Mouse (Mus musculus) limb, embryonic 14.5 days (tissue): ENCODE results near the gene Trp53tg5. TPM values are rescaled to one million over a fixed set of nuclear protein-coding genes. Genes with fewer than 3 reads are reported as not detected.

Experiments
- ATAC-seq: fragments of 200-750 bp; cut with Nextera tagmentation; 2 replicates; pipeline ENCODE4 v1.8.0; 2017; ENCODE audit warnings: low read depth, moderate number of reproducible peaks, moderate TSS enrichment; ENCODE audit not compliant: low FRiP score
- DNase-seq: peaks from one replicate; pipeline ENCODE4 v3.0.0-alpha.2; 2015; ENCODE audit warnings: low spot score
- H3K27ac ChIP-seq: fragments of 300-500 bp; sonication (generic); replicated peaks from 2 replicates; pipeline ENCODE4 v1.5.1; 2014; ENCODE audit warnings: low read depth, mild to moderate bottlenecking, low read length, moderate library complexity, mixed read lengths
- H3K27me3 ChIP-seq: fragments of 300-500 bp; sonication (generic); 2 replicates; pipeline ENCODE4 v1.6.1; 2014; ENCODE audit warnings: low read length, mixed read lengths; ENCODE audit not compliant: control insufficient read depth, insufficient read depth
- H3K36me3 ChIP-seq: fragments of 300-500 bp; sonication (generic); 2 replicates; pipeline ENCODE4 v1.6.1; 2014; ENCODE audit warnings: mild to moderate bottlenecking, low read length, moderate library complexity, mixed read lengths; ENCODE audit not compliant: control insufficient read depth, insufficient read depth
- H3K4me1 ChIP-seq: fragments of 300-500 bp; sonication (generic); 2 replicates; pipeline ENCODE4 v1.6.1; 2014; ENCODE audit warnings: antibody characterized with exemption, low read length, mixed read lengths; ENCODE audit not compliant: control insufficient read depth, insufficient read depth
- H3K4me2 ChIP-seq: fragments of 300-500 bp; sonication (generic); replicated peaks from 2 replicates; pipeline ENCODE4 v1.6.1; 2014; ENCODE audit warnings: low read depth, mild to moderate bottlenecking, low read length, moderate library complexity; ENCODE audit not compliant: severe bottlenecking
- H3K4me3 ChIP-seq: fragments of 300-500 bp; sonication (generic); replicated peaks from 2 replicates; pipeline ENCODE4 v1.5.1; 2014; ENCODE audit warnings: low read length
- H3K9ac ChIP-seq: fragments of 300-500 bp; sonication (generic); 2 replicates; pipeline ENCODE4 v1.6.1; 2014; ENCODE audit warnings: mild to moderate bottlenecking, low read depth, low read length, moderate library complexity; ENCODE audit not compliant: severe bottlenecking
- H3K9me3 ChIP-seq: fragments of 300-500 bp; sonication (generic); 2 replicates; pipeline ENCODE4 v1.6.1; 2016; ENCODE audit warnings: low read length; ENCODE audit not compliant: control insufficient read depth
- POLR2A ChIP-seq: fragments of 200-500 bp; IDR thresholded peaks from 2 replicates; pipeline ENCODE4 v1.8.0; 2012; ENCODE audit warnings: inconsistent platforms, mild to moderate bottlenecking, moderate library complexity, borderline replicate concordance; ENCODE audit not compliant: insufficient read depth, insufficient read length; ENCODE audit errors: extremely low read depth
- WGBS: fragments of 180-500 bp; shearing (Covaris S2); extraction: QIAGEN DNeasy Blood & Tissue Kit; methylation state at CpG from one replicate; pipeline ENCODE4 v1.1.7; 2014; 5-methylcytosine and 5-hydroxymethylcytosine counted together
- polyA plus RNA-seq, 2 experiments: library from polyadenylated mRNA; depleted of rRNA in 1 of 2; stranded (reverse) in 1 of 2; unstranded in 1 of 2; fragments of >200 nt; fragmentation: Nextera tagmentation in 1 of 2; extraction: Ambion mirVana in 1 of 2; gene quantifications; 2 replicates each; pipeline versions ENCODE4 v1.2.1 to v1.2.3; 2012 to 2014

Gene Trp53tg5
- polyA plus RNA-seq, 2 experiments, result not detected

GRCm38 (mm10) chr2:164426121-164426520 is 47.4 kb downstream of the Trp53tg5 start:
- Histone ChIP-seq H3K27me3 (no peaks in the 10 kb centered on the region), H3K36me3 (peaks cover 57% of the 10 kb centered on the region), H3K9me3 (no peaks in the 10 kb centered on the region), H3K9ac (no peak overlapping the region), H3K4me2 (no peak overlapping the region), H3K27ac (no peak overlapping the region), H3K4me1 (peaks cover 13% of the 10 kb centered on the region), H3K4me3 (no peak overlapping the region)
- 26% methylated on average over 12 of the region's 12 CpGs for WGBS
- DNase-seq (no peak), ATAC-seq (no peak)
- no peak for TF ChIP-seq POLR2A

DNA sequence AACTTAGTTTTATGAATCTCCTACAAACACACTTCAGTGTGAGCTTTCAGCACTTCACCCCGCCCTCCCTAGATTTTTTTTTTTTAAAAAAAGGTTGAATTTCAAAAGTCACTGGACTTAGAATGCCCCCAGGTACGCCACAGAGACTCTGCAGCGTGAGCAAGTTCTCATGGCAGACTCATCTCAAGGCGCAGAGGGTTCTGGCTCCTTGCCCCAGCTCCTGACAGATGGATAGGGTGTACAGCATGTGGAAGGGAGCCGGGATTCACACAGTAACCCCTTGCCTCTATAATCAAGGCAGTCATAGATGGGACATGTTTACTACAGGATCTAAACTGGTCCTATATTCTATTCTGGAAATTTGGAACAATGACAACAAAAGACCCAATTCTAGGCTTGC is 48.1 kb downstream of the Trp53tg5 start:
- no peaks in the 10 kb centered on the region for H3K27me3 ChIP-seq
- no peak for DNase-seq
- no peak overlapping the region for H3K27ac ChIP-seq
- peaks cover 6% of the 10 kb centered on the region; the same call in 1 of the 2 replicates for H3K4me1 ChIP-seq
- no peak overlapping the region for H3K4me3 ChIP-seq
- peaks cover 57% of the 10 kb centered on the region for H3K36me3 ChIP-seq
- H3K9ac ChIP-seq, result no peak overlapping the region
- ATAC-seq, result no peak
- TF ChIP-seq POLR2A, result no peak
- WGBS, result 75% methylated on average over 5 of the region's 5 CpGs
- no peak overlapping the region for H3K4me2 ChIP-seq
- no peaks in the 10 kb centered on the region for H3K9me3 ChIP-seq

DNA sequence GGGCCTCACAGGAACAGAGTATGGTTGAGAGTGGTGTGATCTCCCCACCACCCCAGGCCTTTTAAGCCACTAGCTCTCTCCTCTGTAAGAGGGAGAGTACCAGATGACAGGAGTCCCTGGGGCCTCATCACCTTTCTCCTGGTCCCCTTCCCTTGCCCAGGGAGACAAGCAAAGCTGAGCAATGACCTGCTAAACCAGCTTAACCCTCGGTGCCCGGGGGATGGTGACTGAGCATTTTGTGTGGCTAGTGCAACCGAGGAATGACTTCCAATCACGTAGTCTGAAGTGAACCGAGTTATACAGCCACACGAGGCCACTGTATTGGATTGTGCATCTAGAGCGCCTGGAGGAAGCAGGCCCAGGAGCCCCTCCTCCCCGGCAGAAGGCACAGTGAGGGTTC is 49.1 kb downstream of the Trp53tg5 start:
- 89% methylated on average over 8 of the region's 8 CpGs for whole genome bisulfite sequencing

DNA sequence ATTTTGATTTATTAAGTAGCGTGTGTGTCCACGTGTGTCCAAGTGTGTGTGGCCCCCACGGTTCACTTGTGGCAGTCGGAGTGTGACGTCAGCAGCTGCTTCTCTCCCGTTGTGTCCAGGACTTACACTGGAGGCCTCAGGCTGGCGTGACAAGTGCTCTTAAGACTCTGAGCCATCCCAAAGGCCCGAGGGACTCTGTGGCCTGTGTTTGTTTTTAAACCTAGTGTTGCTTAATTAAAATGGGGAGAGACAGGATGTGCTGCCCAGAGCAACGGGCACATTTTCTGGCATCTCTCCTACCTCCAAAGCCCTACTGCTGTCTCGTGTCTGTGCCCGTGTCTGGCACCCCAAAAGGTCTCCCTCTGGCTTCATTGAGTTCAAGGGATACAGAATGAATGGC is 50.1 kb downstream of the Trp53tg5 start:
- 87% methylated on average over 11 of the region's 11 CpGs for WGBS
- no peak for ATAC-seq
- no peaks in the 10 kb centered on the region for H3K27me3 ChIP-seq
- no peak overlapping the region for H3K4me3 ChIP-seq
- no peak overlapping the region for H3K9ac ChIP-seq
- H3K9me3 ChIP-seq, result no peaks in the 10 kb centered on the region
- peaks cover 47% of the 10 kb centered on the region for H3K36me3 ChIP-seq
- TF ChIP-seq POLR2A, result no peak
- H3K27ac ChIP-seq, result no peak overlapping the region
- no peak overlapping the region for H3K4me2 ChIP-seq
- DNase-seq, result no peak
- H3K4me1 ChIP-seq, result peaks cover 10% of the 10 kb centered on the region; the same call in 1 of the 2 replicates

More for the DNA sequence above, 49.1 kb downstream of the Trp53tg5 start:
- peaks cover 55% of the 10 kb centered on the region for H3K36me3 ChIP-seq
- no peaks in the 10 kb centered on the region for H3K9me3 ChIP-seq
- 0 out of 2 replicates have a peak, but pooled peaks cover 4% of the 10 kb centered on the region for H3K4me1 ChIP-seq
- no peak overlapping the region for H3K4me3 ChIP-seq
- no peak for ATAC-seq
- H3K27me3 ChIP-seq, result no peaks in the 10 kb centered on the region
- TF ChIP-seq POLR2A, result no peak
- no peak overlapping the region for H3K27ac ChIP-seq
- H3K9ac ChIP-seq, result no peak overlapping the region
- no peak overlapping the region for H3K4me2 ChIP-seq
- DNase-seq, result no peak

DNA sequence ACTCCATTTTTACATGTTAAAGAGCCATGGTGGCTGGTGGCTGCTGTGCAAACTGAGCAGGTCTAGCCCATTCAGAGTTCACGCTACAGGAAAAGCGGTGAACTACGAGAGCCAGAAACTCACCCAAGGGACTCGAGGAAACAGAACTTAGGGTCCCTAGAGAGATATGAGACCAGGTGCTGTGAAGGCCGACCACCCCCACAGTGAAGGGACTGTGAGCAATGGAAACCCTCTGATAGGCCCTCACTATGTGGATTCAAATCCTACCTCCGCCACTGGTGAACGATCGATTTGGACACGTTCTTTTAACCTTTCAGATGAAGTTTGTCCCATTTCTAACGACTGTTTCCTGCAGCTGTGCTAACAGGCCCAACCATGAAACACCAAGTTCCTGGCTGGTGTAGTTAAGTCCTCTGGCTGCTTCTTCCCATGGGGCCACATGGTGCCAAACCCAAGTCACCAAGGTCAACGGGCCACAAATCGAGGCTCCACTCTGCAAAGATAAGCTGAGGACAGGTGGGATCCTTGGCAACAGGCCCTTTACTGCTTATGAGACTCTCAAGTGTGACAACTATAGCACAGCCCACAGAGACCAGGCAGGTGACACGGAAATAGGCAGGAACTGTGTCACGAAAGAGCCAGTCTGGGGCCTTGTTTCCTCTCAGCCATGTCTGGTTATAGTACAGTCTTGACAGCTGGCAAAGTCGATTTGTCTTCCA is 50.7 kb downstream of the Trp53tg5 start:
- peak overlapping the region; percentile 58; the same call in 1 of the 2 replicates for H3K27ac ChIP-seq
- no peaks in the 10 kb centered on the region for H3K27me3 ChIP-seq
- WGBS, result 80% methylated on average over 15 of the region's 15 CpGs
- TF ChIP-seq POLR2A, result no peak
- peaks cover 13% of the 10 kb centered on the region; the same call in 1 of the 2 replicates for H3K4me1 ChIP-seq
- H3K4me2 ChIP-seq, result no peak overlapping the region
- DNase-seq, result no peak
- no peak for ATAC-seq
- H3K36me3 ChIP-seq, result peaks cover 41% of the 10 kb centered on the region
- no peaks in the 10 kb centered on the region for H3K9me3 ChIP-seq
- no peak overlapping the region for H3K4me3 ChIP-seq
- H3K9ac ChIP-seq, result no peak overlapping the region
